Mouse (Mus musculus) thymus, postnatal 4 days (tissue): ENCODE measurements around the gene Stard3nl.
"Not testable (repeated sequence)": the region's sequence is repeated elsewhere in the genome, so short reads cannot be mapped to it uniquely, and the experiment has no call there.

ENCODE experiments used
- DNase-seq: peaks from one replicate; pipeline ENCODE4 v3.0.0; 2021

Stard3nl gene

GRCm38 (mm10) chr13:19381112-19381828, 14.3 kb downstream of the Stard3nl start:
- DNase-seq: no peak

GRCm38 (mm10) chr13:19379313-19379712, 16.3 kb downstream of the Stard3nl start:
- no peak for DNase-seq

DNA sequence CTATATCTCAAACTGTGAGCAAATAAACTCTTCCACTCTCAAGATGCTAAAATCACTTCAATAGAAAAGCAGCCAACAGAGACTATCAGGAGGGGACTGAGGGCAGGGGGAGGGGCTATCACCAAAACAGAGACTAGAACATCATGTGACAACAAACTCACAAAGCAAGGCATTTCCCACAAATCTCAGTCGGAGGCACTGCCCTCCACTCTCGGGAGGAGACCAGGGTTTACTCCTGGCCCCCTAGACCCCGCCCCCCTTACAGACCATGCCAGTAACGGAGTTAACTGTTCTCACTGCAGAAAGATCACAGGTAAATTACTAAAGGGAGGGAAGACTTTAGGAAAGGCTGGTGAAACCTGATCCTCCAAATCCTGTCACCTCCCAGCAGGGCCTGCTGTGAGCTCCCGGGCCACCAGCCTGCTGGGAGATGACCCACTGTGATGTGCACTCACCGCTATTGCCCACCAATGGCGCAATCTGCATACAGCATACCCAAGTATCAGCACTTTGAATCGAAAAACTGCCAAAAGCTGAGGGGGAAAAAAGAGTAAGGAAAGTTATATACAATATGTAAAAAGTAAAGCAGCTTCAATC, 23.4 kb downstream of the Stard3nl start:
- no peak for DNase-seq

DNA sequence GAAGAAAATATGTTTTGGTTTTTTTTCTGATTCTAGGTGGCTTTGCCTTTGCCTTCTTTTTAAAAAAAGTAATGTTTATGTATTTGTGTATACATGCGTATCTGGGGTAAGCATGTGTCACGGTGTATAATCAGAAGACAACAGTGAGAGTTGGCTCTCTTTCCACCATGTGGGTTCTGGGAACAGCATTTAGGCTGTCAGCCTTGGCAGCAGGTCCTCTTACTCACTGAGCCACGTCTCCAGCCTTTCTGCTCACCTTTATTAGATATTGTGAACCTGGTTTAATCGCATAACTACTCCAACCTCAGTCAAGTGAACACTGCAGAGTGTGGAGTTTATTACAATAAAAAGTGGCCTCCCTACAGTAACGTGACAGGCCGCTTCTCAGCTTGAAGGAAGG, 26.8 kb downstream of the Stard3nl start:
- DNase-seq: no peak

DNA sequence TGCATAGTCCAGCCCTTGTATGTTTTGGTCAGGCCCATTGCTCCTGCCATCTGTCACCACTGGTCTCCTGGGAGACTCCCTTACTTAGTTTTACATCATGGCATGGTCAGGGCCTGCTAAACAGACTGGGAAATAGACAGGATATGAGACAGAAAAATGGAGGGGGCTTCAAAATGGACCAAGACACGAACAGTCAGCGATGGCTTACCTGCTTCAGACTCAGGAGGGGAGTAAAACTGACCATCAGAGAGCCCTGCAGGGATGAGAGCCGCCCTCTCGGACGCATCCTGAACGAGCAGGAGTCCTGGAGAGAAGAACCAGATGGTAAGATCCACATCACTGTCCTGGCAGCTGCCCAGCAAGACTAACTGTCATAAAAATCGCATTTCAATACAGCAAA, 28.1 kb downstream of the Stard3nl start:
- DNase-seq: no peak

DNA sequence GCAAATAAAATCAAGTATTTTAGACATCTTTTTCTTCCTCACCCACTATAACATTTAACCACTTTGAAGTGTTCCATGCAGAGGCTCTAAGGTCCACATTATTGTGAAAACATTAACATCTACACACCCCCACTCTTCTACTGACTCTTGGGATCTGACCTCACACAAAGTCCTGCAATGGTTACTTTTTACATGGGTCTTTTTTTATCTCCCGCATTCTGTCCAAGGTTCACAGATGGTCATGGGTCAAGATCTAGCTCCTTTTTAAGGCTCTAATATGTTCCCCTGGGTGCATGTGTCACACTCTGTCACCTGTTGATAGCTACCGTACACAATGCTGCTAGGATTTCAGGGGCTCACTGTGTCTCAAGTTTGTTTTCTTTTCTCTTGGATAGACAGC, 28.7 kb downstream of the Stard3nl start:
- DNase-seq: no peak

DNA sequence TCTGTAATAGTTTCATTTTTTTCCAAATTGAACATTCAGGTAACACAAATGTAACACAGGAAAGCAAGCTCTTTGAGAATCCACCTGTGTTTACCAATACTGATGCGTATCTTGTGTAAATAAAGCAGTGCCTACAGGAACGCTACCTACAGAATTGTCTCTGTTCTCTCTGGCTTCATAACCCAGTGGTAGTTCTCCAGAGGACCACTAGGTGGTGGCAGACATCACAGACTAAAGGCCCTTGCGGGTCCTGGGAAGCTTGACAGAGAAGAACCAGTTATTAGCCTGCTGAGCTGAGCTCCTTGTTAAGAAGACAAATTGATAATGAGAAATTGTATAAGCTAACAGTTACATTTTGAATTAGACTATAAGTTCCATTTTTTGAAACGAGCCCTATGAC, 30.0 kb downstream of the Stard3nl start:
- DNase-seq: peak; percentile 71

- peak; percentile 67 for DNase-seq
Measured at GRCm38 (mm10) chr13:19364245-19364772, 31.3 kb downstream of the Stard3nl start.

DNA sequence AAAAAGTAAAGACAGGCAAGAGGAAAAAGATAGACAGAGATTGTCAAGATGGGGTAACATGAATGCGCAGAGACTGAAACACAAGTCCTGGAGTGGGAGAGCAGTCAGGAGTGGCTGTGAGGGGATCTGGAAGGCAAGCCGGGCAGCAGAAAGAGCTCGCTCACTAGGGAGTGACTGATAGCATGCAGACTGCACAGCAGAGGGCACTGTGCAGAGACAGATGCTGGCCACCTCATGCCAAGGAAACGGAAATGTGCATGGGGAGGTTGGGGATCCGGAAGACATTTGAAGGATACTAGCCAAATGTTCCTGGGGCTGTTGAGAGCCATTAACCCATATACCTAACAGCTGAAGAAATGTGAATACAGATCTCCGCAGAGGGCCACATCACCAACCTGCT, 33.2 kb downstream of the Stard3nl start:
- DNase-seq: peak; percentile 18

- no peak for DNase-seq
Measured at GRCm38 (mm10) chr13:19358027-19358426, 37.6 kb downstream of the Stard3nl start.

GRCm38 (mm10) chr13:19357301-19357700, 38.3 kb downstream of the Stard3nl start:
- no peak for DNase-seq

DNA sequence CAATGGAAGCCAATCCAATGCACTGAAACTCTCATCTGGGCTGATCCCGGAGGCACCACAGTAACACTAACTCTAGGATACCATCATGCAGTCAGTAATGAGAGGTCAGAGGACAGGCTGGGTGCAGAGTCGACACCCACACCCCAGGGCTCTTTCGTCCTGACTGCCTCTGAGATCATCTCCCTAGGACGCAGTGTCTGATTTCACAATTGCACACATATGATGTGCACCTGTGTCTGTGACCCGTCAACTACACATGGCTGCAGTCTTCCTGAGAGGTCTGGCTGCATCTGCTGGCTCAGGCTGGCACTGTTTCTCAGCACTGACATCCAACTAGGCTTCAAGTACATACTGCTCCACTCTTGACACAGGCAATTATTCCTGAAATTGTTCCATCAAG, 38.9 kb downstream of the Stard3nl start:
- DNase-seq: peak; percentile 38

DNA sequence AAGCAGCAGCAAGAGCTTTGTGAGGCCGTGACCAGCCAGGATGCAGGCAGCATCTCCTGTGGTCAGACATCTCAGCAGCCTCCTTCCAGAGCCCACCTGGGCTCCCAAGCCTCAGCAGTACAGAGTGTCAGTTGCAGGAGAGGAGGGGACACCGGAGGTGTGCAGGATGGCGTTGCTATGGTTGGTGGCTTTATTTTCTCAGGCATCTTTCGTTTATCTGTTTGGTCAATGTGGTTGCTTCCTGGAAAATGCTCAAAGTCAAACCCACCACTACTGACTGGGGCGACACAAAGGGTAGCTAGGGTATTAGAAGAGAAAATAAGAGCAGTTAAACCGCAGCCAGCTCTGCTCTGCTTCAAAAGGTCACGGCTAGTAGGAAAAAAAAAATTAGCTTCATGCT, 39.5 kb downstream of the Stard3nl start:
- DNase-seq: no peak

DNA sequence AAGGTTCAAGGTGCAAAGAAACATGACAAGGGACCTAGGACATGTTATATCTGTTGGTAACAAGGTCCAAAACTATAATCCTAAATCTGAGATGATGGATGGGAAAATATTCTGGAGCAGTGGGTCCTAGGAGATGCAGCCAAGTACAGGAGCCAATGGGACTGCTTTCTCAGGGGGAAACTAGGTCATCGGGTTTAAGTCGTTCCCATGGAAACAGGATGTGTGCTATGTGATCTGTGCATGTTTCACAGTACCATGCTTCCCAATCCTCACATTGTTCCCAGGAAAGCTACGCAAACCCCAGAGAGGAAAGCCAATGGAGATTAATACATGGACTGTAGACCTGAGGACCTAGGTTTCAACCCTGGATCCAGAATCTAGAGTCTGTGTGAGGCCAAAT, 42.8 kb downstream of the Stard3nl start:
- no peak for DNase-seq

GRCm38 (mm10) chr13:19340356-19340755, 55.2 kb downstream of the Stard3nl start:
- not testable (repeated sequence) for DNase-seq

- not testable (repeated sequence) for DNase-seq
Measured at GRCm38 (mm10) chr13:19336310-19336709, 59.3 kb downstream of the Stard3nl start.
